Mouse (Mus musculus) heart, embryonic 10.5 days (tissue): Measurements from ENCODE around the gene Zfp648. TPM values are rescaled to one million over a fixed set of nuclear protein-coding genes. Genes with fewer than 3 reads are reported as not detected.

Experiments
- DNase-seq: peaks from one replicate; pipeline ENCODE4 v3.0.0-alpha.2; 2017; ENCODE audit warnings: low spot score
- H3K27ac ChIP-seq: fragments of 300-500 bp; sonication (generic); 2 replicates; pipeline ENCODE4 v1.5.1; 2016; ENCODE audit warnings: mild to moderate bottlenecking
- H3K27me3 ChIP-seq: fragments of 300-500 bp; sonication (generic); 2 replicates; pipeline ENCODE4 v1.6.1; 2016; ENCODE audit warnings: mild to moderate bottlenecking; ENCODE audit not compliant: poor library complexity, insufficient read depth, severe bottlenecking
- H3K36me3 ChIP-seq: fragments of 300-500 bp; sonication (generic); 2 replicates; pipeline ENCODE4 v1.6.1; 2016; ENCODE audit warnings: mild to moderate bottlenecking, moderate library complexity
- H3K4me1 ChIP-seq: fragments of 300-500 bp; sonication (generic); 2 replicates; pipeline ENCODE4 v1.6.1; 2016; ENCODE audit warnings: mild to moderate bottlenecking
- H3K4me3 ChIP-seq: fragments of 300-500 bp; sonication (generic); 2 replicates; pipeline ENCODE4 v1.5.1; 2016; ENCODE audit warnings: mild to moderate bottlenecking, moderate library complexity
- H3K9me3 ChIP-seq: fragments of 300-500 bp; sonication (generic); 2 replicates; pipeline ENCODE4 v1.6.1; 2016; ENCODE audit warnings: mild to moderate bottlenecking, moderate library complexity
- WGBS: fragments of 180-500 bp; shearing (Covaris S2); methylation state at CpG from one replicate; pipeline ENCODE4 v1.1.7; 2016; 5-methylcytosine and 5-hydroxymethylcytosine counted together
- polyA plus RNA-seq: library from polyadenylated mRNA; unstranded; fragments of >200 nt; fragmentation: Nextera tagmentation; extraction: Ambion mirVana; gene quantifications from 2 replicates; pipeline ENCODE4 v1.2.1, GENCODE M21; 2016

The Zfp648 gene
- polyA plus RNA-seq, 1 experiment from 2014 or later, result 0.14 TPM

DNA sequence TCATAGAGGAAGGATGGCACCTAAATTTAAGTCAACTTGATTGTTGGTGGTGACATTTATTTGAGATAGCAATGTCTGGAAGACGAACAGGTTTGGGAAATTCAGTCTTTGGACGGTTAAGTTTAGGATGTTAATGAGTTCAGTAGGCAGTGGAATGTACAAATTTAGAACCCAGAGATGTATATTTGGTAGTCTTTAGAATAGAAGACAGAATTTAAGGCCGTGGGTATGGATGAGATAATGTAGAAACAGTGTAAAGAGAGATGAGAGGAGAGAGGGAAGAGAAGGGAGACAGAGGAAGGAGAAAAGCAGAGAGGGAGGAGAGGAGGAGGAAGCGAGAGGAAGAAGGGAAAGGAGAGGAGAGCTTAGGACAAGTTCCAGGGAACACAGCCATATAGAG lies 12.8 kb upstream of the Zfp648 start:
- H3K9me3 ChIP-seq, result no peaks in the 10 kb centered on the region
- H3K27me3 ChIP-seq, result no peaks in the 10 kb centered on the region
- H3K27ac ChIP-seq, result no peak overlapping the region
- no peak overlapping the region for H3K4me3 ChIP-seq
- no peak for DNase-seq
- H3K36me3 ChIP-seq, result no peaks in the 10 kb centered on the region
- H3K4me1 ChIP-seq, result peaks cover 7% of the 10 kb centered on the region; the same call in 1 of the 2 replicates
- WGBS, result 77% methylated on average over 4 of the region's 4 CpGs

GRCm38 (mm10) chr1:154188631-154189030 lies 12.4 kb upstream of the Zfp648 start:
- no peaks in the 10 kb centered on the region for H3K36me3 ChIP-seq
- no peak for DNase-seq
- WGBS, result 25% methylated on average over 4 of the region's 4 CpGs
- no peak overlapping the region for H3K4me3 ChIP-seq
- no peak overlapping the region for H3K27ac ChIP-seq
- peaks cover 7% of the 10 kb centered on the region; the same call in 1 of the 2 replicates for H3K4me1 ChIP-seq
- H3K9me3 ChIP-seq, result no peaks in the 10 kb centered on the region
- H3K27me3 ChIP-seq, result no peaks in the 10 kb centered on the region

DNA sequence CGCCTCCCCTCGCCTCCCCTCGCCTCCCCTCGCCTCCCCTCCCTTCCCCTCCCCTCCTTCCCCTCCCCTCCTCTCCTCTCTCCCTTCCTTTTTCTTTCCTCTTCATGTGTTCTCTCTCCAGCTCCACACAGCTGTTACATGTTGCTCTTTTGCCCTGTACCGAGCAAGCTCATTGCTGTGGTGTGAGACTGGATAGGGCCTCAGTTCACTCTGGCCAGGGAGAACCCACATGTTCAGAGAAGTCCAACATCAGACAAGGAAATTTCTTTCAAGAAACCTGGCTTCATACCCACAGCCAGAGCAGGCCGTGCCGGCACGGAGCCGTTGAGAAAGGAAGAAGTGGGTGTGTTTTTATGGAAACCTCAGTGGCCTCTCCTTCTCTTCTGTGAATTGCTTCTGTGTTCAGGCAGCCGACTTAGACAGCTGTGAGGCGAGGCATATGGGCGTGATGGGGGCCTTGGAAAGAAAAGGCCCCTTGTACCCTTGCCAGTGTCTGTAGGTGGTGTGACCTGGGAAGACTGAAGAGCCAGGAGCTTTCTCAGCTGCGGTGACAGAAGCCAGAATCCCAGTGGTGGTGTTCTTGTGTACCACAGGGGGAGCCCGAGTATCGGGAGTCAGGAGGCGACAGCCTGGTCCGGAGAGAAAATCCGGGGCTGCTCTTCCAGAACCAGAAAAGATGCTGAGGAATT lies 11.0 kb upstream of the Zfp648 start:
- DNase-seq, result no peak
- H3K27ac ChIP-seq, result no peak overlapping the region
- no peak overlapping the region for H3K4me3 ChIP-seq
- WGBS, result 67% methylated on average over 14 of the region's 18 CpGs
- H3K27me3 ChIP-seq, result no peaks in the 10 kb centered on the region
- H3K36me3 ChIP-seq, result no peaks in the 10 kb centered on the region
- no peaks in the 10 kb centered on the region for H3K9me3 ChIP-seq
- H3K4me1 ChIP-seq, result peaks cover 7% of the 10 kb centered on the region; the same call in 1 of the 2 replicates

- peak; percentile 69 for DNase-seq
- no peak overlapping the region for H3K27ac ChIP-seq
- peaks cover 33% of the 10 kb centered on the region for H3K27me3 ChIP-seq
- peaks cover 7% of the 10 kb centered on the region; the same call in 1 of the 2 replicates for H3K4me1 ChIP-seq
- H3K9me3 ChIP-seq, result peaks cover 3% of the 10 kb centered on the region; the same call in 1 of the 2 replicates
- 87% methylated on average over 10 of the region's 10 CpGs for WGBS
- H3K4me3 ChIP-seq, result no peak overlapping the region
- no peaks in the 10 kb centered on the region for H3K36me3 ChIP-seq
These were observed 2.1 kb upstream of the Zfp648 start for GRCm38 (mm10) chr1:154198896-154199295.

GRCm38 (mm10) chr1:154202580-154202979 lies 1.6 kb downstream of the Zfp648 start:
- Histone ChIP-seq H3K4me3 (no peak overlapping the region), H3K4me1 (peaks cover 17% of the 10 kb centered on the region), H3K36me3 (no peaks in the 10 kb centered on the region), H3K27ac (no peak overlapping the region), H3K9me3 (peaks cover 3% of the 10 kb centered on the region; the same call in 1 of the 2 replicates), H3K27me3 (peaks cover 62% of the 10 kb centered on the region)
- peak; percentile 70 for DNase-seq
- WGBS, result 70% methylated on average over 8 of the region's 8 CpGs

- Histone ChIP-seq H3K4me3 (no peak overlapping the region), H3K27me3 (peaks cover 62% of the 10 kb centered on the region), H3K4me1 (peaks cover 17% of the 10 kb centered on the region), H3K27ac (no peak overlapping the region), H3K36me3 (no peaks in the 10 kb centered on the region), H3K9me3 (peaks cover 3% of the 10 kb centered on the region; the same call in 1 of the 2 replicates)
- 84% methylated on average over 5 of the region's 5 CpGs for WGBS
- DNase-seq, result peak; percentile 51
These were observed 2.4 kb downstream of the Zfp648 start for GRCm38 (mm10) chr1:154203386-154203785.

GRCm38 (mm10) chr1:154204652-154205573 lies 3.9 kb downstream of the Zfp648 start:
- Histone ChIP-seq H3K27me3 (peaks cover 62% of the 10 kb centered on the region), H3K4me3 (peak overlapping the region; percentile 57), H3K27ac (no peak overlapping the region), H3K36me3 (no peaks in the 10 kb centered on the region), H3K9me3 (no peaks in the 10 kb centered on the region), H3K4me1 (peaks cover 17% of the 10 kb centered on the region)
- peak; percentile 74 for DNase-seq
- WGBS, result 11% methylated on average over 66 of the region's 66 CpGs

DNA sequence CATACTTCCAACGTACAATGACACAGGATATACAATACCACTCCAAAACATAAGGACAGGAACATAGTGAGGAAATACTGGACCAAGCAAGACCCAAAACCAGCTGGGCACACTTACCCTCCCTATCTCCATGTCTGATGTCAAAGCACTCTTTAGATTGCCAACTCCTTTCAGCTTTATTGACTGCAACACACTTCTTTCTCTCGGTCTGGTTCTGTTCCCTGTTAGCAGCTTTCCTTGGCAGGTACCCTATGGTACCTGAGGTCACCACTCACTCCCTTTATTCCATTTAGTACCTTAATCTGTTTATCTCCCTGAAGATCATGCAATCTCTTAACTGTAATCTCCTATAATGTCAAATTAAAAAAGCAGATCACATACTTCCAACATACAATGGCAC lies 19.0 kb downstream of the Zfp648 start:
- DNase-seq, result no peak
- Histone ChIP-seq H3K27ac (no peak overlapping the region), H3K36me3 (no peaks in the 10 kb centered on the region), H3K27me3 (no peaks in the 10 kb centered on the region), H3K9me3 (no peaks in the 10 kb centered on the region), H3K4me1 (no peaks in the 10 kb centered on the region), H3K4me3 (no peak overlapping the region)
- WGBS, result 80% methylated on average over 2 of the region's 2 CpGs

DNA sequence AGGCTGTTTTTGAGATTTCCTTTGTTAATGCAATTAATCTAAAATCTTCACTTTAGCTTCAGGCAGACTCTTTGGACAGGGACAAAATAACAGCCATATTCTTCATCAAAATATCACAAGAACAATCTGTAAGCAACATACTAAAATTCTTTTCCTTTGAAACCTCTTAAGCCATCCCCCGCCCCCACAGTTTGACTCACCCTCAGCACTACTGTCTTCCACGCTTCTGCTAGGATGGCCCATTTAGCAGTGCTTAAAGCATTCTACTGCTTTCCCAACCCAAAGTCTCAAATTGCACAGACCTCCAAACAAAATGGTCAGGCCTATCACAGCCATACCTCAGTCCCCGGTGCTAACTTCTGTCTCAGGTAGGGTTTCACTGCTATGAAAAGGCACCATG lies 19.6 kb downstream of the Zfp648 start:
- H3K27ac ChIP-seq, result no peak overlapping the region
- H3K9me3 ChIP-seq, result no peaks in the 10 kb centered on the region
- no peaks in the 10 kb centered on the region for H3K36me3 ChIP-seq
- H3K4me1 ChIP-seq, result no peaks in the 10 kb centered on the region
- no peak for DNase-seq
- H3K27me3 ChIP-seq, result no peaks in the 10 kb centered on the region
- WGBS, result 86% methylated on average over 3 of the region's 3 CpGs
- no peak overlapping the region for H3K4me3 ChIP-seq

DNA sequence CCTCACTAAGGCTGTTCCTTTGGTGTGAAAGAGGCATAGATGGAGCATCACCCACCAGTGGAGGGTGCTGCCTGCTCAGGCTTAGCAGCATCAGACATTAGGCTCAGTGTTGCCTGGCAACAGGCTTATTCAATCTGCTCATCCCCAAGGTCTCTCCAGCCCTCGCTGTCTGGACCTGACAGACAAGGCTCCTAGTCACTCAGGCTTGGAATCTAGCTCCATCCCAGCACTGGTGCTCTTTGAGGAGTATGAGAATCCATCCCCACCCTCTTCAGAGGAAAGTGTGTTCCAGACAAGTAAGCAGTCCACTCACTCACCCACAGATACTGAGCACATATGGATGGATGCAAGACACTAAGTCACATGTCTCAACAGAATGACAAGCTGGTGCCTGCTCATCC lies 22.8 kb downstream of the Zfp648 start:
- no peak for DNase-seq
- Histone ChIP-seq H3K27me3 (no peaks in the 10 kb centered on the region), H3K9me3 (no peaks in the 10 kb centered on the region), H3K4me3 (no peak overlapping the region), H3K36me3 (no peaks in the 10 kb centered on the region), H3K27ac (no peak overlapping the region), H3K4me1 (no peaks in the 10 kb centered on the region)
- 58% methylated on average over 1 of the region's 1 CpGs for WGBS

DNA sequence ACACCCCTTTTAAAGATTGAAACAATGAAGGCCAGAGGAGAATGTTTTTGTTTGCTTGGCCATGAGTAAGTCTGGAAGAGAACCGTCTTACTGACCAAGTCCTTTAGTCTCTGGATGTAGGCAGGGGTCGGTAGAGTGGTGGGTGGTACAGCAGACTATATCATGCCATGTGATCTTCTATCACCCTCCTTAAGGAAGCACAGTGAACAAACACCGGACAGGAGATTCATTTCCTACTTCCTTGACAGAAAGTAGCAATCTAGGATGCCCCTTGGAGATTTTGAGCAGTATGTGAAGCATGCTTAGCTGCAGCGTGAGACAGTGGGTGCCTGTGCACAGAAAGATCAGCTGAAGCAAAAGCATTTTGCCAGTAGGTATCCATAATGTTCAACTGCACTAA lies 31.6 kb downstream of the Zfp648 start:
- no peaks in the 10 kb centered on the region for H3K27me3 ChIP-seq
- H3K9me3 ChIP-seq, result no peaks in the 10 kb centered on the region
- H3K4me1 ChIP-seq, result no peaks in the 10 kb centered on the region
- no peaks in the 10 kb centered on the region for H3K36me3 ChIP-seq
- 64% methylated on average over 4 of the region's 4 CpGs for WGBS
- H3K4me3 ChIP-seq, result no peak overlapping the region
- no peak overlapping the region for H3K27ac ChIP-seq
- no peak for DNase-seq

DNA sequence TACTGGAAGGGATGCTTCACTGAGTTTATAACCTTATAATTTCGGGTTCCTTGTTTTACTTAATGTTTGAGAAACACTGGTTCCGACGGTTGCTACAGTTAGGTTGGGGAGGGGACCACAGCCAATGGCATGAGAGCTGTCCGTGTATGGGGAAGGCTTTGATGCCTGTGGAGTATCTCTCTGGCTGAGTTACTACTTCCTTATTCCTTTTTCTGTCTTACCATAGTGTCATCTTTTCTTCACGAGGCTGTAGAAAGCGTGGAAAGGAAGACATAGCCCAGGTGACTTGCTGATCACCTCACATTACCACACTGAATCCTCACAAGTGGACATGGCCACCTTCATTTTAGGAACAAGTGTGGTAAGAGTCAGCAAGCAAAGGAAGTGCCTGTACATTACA lies 32.0 kb downstream of the Zfp648 start:
- Histone ChIP-seq H3K4me1 (no peaks in the 10 kb centered on the region), H3K36me3 (no peaks in the 10 kb centered on the region), H3K27me3 (no peaks in the 10 kb centered on the region), H3K9me3 (no peaks in the 10 kb centered on the region), H3K4me3 (no peak overlapping the region), H3K27ac (no peak overlapping the region)
- no peak for DNase-seq
- WGBS, result 78% methylated on average over 6 of the region's 6 CpGs

DNA sequence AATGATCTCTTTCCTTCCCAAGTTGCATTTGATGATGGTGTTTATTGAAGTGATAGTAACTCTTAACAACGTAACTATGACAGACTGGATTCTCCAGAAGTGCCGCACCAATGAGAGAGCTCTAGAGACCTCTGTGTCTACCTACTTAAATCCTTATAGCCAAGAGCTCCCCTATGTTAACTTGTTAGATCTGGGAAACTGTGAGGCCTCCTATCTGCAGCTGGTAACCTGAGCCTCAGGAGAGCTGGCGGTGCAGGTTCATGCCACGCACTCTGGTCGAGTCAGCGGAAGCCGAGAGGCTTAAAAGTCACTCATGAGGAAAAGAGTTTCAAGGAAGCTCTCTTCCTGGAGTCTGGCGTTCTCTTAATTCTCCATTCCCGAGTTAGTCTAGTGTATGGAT lies 33.8 kb downstream of the Zfp648 start:
- Histone ChIP-seq H3K27me3 (no peaks in the 10 kb centered on the region), H3K4me3 (no peak overlapping the region), H3K4me1 (no peaks in the 10 kb centered on the region), H3K36me3 (no peaks in the 10 kb centered on the region), H3K27ac (no peak overlapping the region), H3K9me3 (no peaks in the 10 kb centered on the region)
- 81% methylated on average over 9 of the region's 9 CpGs for WGBS
- DNase-seq, result no peak
